Mouse (Mus musculus) hindbrain, postnatal 0 days (tissue): ENCODE data around the gene Scn8a. TPM values are rescaled to one million over a fixed set of nuclear protein-coding genes. Genes with fewer than 3 reads are reported as not detected.

Experiments used
- ATAC-seq: fragments of 200-750 bp; cut with Nextera tagmentation; 2 replicates; pipeline ENCODE4 v1.8.0; 2017; ENCODE audit warnings: mild to moderate bottlenecking, moderate TSS enrichment, moderate library complexity
- DNase-seq: peaks from one replicate; pipeline ENCODE4 v3.0.0-alpha.2; 2015; ENCODE audit warnings: low spot score
- H3K27ac ChIP-seq: fragments of 300-500 bp; sonication (generic); 2 replicates; pipeline ENCODE4 v1.5.1; 2014; ENCODE audit warnings: mild to moderate bottlenecking
- H3K27me3 ChIP-seq: fragments of 300-500 bp; sonication (generic); 2 replicates; pipeline ENCODE4 v1.6.1; 2014; ENCODE audit warnings: low read length, mixed read lengths; ENCODE audit not compliant: insufficient read depth
- H3K36me3 ChIP-seq: fragments of 300-500 bp; sonication (generic); 2 replicates; pipeline ENCODE4 v1.6.1; 2014; ENCODE audit warnings: low read length, mixed read lengths; ENCODE audit not compliant: insufficient read depth
- H3K4me1 ChIP-seq: fragments of 300-500 bp; sonication (generic); 2 replicates; pipeline ENCODE4 v1.6.1; 2014; ENCODE audit warnings: antibody characterized with exemption, low read length, mixed read lengths; ENCODE audit not compliant: insufficient read depth
- H3K4me2 ChIP-seq: fragments of 300-500 bp; sonication (generic); 2 replicates; pipeline ENCODE4 v1.6.1; 2014; ENCODE audit warnings: low read depth, mild to moderate bottlenecking, low read length, moderate library complexity, mixed read lengths
- H3K4me3 ChIP-seq: fragments of 300-500 bp; sonication (generic); 2 replicates; pipeline ENCODE4 v1.5.1; 2014; ENCODE audit warnings: low read length
- H3K9ac ChIP-seq: fragments of 300-500 bp; sonication (generic); replicated peaks from 2 replicates; pipeline ENCODE4 v1.6.1; 2014; ENCODE audit warnings: mild to moderate bottlenecking, low read length, moderate library complexity, mixed read lengths
- H3K9me3 ChIP-seq: fragments of 300-500 bp; sonication (generic); 2 replicates; pipeline ENCODE4 v1.6.1; 2016; ENCODE audit warnings: low read length, mixed read lengths
- CTCF ChIP-seq: IDR thresholded peaks from 2 replicates; pipeline ENCODE4 v1.5.1; 2016; ENCODE audit warnings: antibody characterized with exemption, control low read depth, low read depth
- WGBS: fragments of 180-500 bp; shearing (Covaris S2); extraction: QIAGEN DNeasy Blood & Tissue Kit; methylation state at CpG from one replicate; pipeline ENCODE4 v1.1.7; 2014; 5-methylcytosine and 5-hydroxymethylcytosine counted together
- polyA plus RNA-seq: library from polyadenylated mRNA; unstranded; fragments of >200 nt; fragmentation: Nextera tagmentation; extraction: Ambion mirVana; gene quantifications from 2 replicates; pipeline ENCODE4 v1.2.1, GENCODE M21; 2015
- total RNA-seq: library from RNA; depleted of rRNA; stranded (reverse); fragments of >200 nt; gene quantifications from 2 replicates; pipeline ENCODE4 v1.2.3, GENCODE M21; 2014

Scn8a gene
- total and polyA plus RNA-seq, 2 experiments from 2014 or later, result 26.9 to 45.7 TPM

GRCm38 (mm10) chr15:100912676-100913266 lies 43.1 kb downstream of the Scn8a start:
- H3K9ac ChIP-seq, result no peak overlapping the region
- H3K9me3 ChIP-seq, result no peaks in the 10 kb centered on the region
- 75% methylated on average over 3 of the region's 3 CpGs for WGBS
- peak overlapping the region; percentile 41; the same call in 1 of the 2 replicates for H3K27ac ChIP-seq
- H3K4me2 ChIP-seq, result no peak overlapping the region
- no peaks in the 10 kb centered on the region for H3K36me3 ChIP-seq
- DNase-seq (no peak), ATAC-seq (no peak)
- H3K27me3 ChIP-seq, result no peaks in the 10 kb centered on the region
- no peak overlapping the region for H3K4me3 ChIP-seq
- no peak for TF ChIP-seq CTCF
- H3K4me1 ChIP-seq, result peaks cover 12% of the 10 kb centered on the region

DNA sequence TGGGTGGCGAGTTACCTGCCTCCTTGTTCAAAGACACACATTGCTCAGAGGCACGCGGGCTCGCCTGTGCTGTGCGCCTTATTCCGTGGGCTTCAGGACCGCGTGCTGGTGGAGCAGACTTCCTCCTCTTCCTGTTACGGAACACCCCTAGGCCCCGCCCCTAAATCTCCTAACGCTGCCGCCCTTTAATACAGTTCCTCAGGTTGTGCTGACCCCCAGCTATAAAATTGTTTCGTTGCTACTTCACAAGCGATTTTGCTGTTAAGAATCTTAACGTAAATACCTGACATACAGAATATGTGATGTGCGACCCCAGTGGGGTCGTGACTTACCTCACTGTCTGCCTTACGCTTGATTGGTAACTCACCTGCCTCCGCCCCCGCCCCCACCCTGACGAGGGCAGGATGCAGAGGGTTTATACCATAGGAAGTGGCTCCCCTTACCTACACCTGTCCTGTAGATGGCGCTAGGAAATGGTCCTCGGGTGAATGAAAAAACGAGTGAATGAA lies 45.1 kb downstream of the Scn8a start:
- peak; percentile 58 for TF ChIP-seq CTCF
- WGBS, result 7% methylated on average over 24 of the region's 24 CpGs

GRCm38 (mm10) chr15:100918046-100918445 lies 48.4 kb downstream of the Scn8a start:
- Histone ChIP-seq H3K9me3 (no peaks in the 10 kb centered on the region), H3K4me3 (no peak overlapping the region), H3K36me3 (no peaks in the 10 kb centered on the region), H3K9ac (no peak overlapping the region), H3K27me3 (no peaks in the 10 kb centered on the region), H3K4me2 (no peak overlapping the region), H3K27ac (no peak overlapping the region), H3K4me1 (no peaks in the 10 kb centered on the region)
- TF ChIP-seq CTCF, result no peak
- DNase-seq (no peak), ATAC-seq (no peak)
- WGBS, result 41% methylated on average over 4 of the region's 4 CpGs

More for the DNA sequence above, 45.1 kb downstream of the Scn8a start:
- Histone ChIP-seq H3K9ac (peak overlapping the region; percentile 15; the same call in 1 of the 2 replicates), H3K4me3 (peak overlapping the region; percentile 18), H3K27me3 (no peaks in the 10 kb centered on the region), H3K36me3 (no peaks in the 10 kb centered on the region), H3K27ac (no peak overlapping the region), H3K4me1 (peaks cover 8% of the 10 kb centered on the region; the same call in 1 of the 2 replicates), H3K4me2 (peak overlapping the region; percentile 46), H3K9me3 (no peaks in the 10 kb centered on the region)
- ATAC-seq, result no peak
- peak; percentile 67 for DNase-seq

DNA sequence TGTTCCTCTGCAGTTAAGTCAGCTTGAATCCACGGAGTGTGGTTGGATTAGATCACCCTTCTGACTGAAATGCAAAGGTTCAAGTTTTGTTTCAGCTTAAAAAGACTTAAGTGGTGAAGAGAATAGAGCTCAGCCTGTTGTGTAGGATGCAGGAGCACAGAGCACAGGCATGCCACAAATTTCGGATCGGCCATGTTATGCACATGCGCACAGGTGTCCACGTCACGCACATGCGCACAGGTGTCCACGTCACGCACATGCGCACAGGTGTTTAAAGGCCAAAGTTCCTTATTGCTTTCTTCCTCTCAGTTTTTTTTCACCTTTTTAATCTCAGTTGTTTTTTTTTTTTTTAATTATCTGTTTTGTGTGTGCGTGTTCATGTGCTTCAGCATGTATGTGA lies 52.6 kb downstream of the Scn8a start:
- no peak overlapping the region for H3K4me2 ChIP-seq
- H3K9me3 ChIP-seq, result no peaks in the 10 kb centered on the region
- H3K27me3 ChIP-seq, result no peaks in the 10 kb centered on the region
- no peaks in the 10 kb centered on the region for H3K36me3 ChIP-seq
- WGBS, result 94% methylated on average over 11 of the region's 11 CpGs
- H3K4me3 ChIP-seq, result no peak overlapping the region
- no peak for TF ChIP-seq CTCF
- no peak for DNase-seq
- H3K4me1 ChIP-seq, result peaks cover 4% of the 10 kb centered on the region
- no peak overlapping the region for H3K9ac ChIP-seq
- H3K27ac ChIP-seq, result no peak overlapping the region
- no peak for ATAC-seq

DNA sequence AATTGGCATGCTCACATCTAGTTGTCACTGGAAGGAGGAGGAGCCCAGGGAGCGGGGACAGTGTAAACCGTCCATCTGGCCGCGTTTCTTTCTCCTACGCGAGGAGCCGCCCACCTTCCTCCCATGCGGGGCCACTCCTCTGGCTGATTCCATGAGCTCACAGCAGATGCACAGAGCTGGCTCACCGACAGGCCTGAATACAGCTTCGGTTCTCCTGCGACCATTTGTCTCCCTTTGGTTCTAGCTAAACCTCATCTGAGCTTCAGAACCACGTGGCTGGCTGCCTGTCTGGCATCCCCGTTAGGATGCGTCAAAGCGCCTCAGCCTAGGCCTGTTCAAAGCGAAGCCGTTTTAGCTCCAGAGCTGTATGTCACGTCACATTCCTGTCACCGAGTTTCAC lies 53.8 kb downstream of the Scn8a start:
- no peaks in the 10 kb centered on the region for H3K27me3 ChIP-seq
- 9% methylated on average over 19 of the region's 19 CpGs for WGBS
- peak; percentile 84 for ATAC-seq
- H3K36me3 ChIP-seq, result no peaks in the 10 kb centered on the region
- peak; percentile 80 for DNase-seq
- H3K27ac ChIP-seq, result peak overlapping the region; percentile 49; the same call in 1 of the 2 replicates
- no peak overlapping the region for H3K4me2 ChIP-seq
- H3K9me3 ChIP-seq, result no peaks in the 10 kb centered on the region
- H3K9ac ChIP-seq, result no peak overlapping the region; the same call in 1 of the 2 replicates
- TF ChIP-seq CTCF, result no peak
- H3K4me1 ChIP-seq, result peaks cover 4% of the 10 kb centered on the region
- H3K4me3 ChIP-seq, result no peak overlapping the region

DNA sequence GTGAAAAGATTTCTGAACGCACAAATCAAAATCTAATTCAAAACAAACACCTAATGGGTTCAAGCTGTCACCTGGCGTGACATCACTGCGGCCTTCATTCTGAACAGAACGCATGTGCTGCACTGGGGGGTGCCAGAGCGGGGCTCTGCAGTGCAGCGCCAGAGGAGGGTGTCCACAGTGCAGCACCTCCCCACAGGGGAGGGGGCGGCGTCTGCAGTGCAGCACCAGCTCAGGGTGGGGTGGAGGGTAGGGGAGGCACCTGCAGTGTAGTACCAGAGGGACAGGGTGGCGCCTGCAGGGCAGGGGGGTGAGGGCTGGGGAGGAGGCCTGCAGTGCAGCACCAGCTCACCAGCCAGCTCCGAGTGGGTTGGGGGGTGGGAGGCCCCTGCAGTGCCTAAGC lies 55.3 kb downstream of the Scn8a start:
- H3K36me3 ChIP-seq, result no peaks in the 10 kb centered on the region
- H3K4me2 ChIP-seq, result no peak overlapping the region
- DNase-seq (no peak), ATAC-seq (peak; percentile 22; the same call in 1 of the 2 replicates)
- peak overlapping the region; percentile 52; the same call in 1 of the 2 replicates for H3K27ac ChIP-seq
- H3K4me3 ChIP-seq, result no peak overlapping the region
- H3K9ac ChIP-seq, result 0 out of 2 replicates have a peak overlapping the region, but pooled peaks have one; percentile 17
- H3K27me3 ChIP-seq, result no peaks in the 10 kb centered on the region
- no peak for TF ChIP-seq CTCF
- WGBS, result 68% methylated on average over 10 of the region's 10 CpGs
- H3K9me3 ChIP-seq, result no peaks in the 10 kb centered on the region
- H3K4me1 ChIP-seq, result peaks cover 4% of the 10 kb centered on the region

DNA sequence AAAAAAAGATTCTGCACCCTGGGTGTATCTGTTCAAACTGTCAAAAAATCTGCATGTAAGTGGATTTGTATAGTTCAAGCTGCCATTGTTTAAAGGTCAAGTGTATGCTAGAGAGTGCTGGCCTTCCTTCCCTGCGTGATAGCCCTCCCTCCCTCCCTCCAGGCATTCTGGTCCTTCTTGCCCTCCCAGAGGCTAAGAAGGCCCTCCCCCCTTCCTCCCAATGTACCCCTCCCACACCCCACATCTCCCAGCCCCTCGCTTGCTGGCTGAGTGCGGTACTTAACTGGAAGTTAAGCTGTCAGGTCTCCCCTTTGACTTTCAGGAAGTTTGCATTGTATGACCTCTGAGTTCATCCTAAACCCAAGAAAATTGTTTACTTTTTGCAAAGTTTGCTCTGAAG lies 60.8 kb downstream of the Scn8a start:
- Histone ChIP-seq H3K9me3 (no peaks in the 10 kb centered on the region), H3K36me3 (no peaks in the 10 kb centered on the region), H3K4me2 (no peak overlapping the region), H3K9ac (no peak overlapping the region), H3K4me1 (no peaks in the 10 kb centered on the region), H3K4me3 (no peak overlapping the region), H3K27me3 (no peaks in the 10 kb centered on the region), H3K27ac (no peak overlapping the region)
- DNase-seq (no peak), ATAC-seq (no peak)
- TF ChIP-seq CTCF, result no peak
- 49% methylated on average over 3 of the region's 3 CpGs for WGBS
